Mouse (Mus musculus) hindbrain, embryonic 13.5 days (tissue): ENCODE measurements around the gene Hspd1. TPM values are rescaled to one million over a fixed set of nuclear protein-coding genes. Genes with fewer than 3 reads are reported as not detected.

Source experiments
- ATAC-seq: fragments of 200-750 bp; cut with Nextera tagmentation; 2 replicates; pipeline ENCODE4 v1.8.0; 2017; ENCODE audit warnings: moderate TSS enrichment; ENCODE audit not compliant: low FRiP score
- H3K27ac ChIP-seq: fragments of 300-500 bp; sonication (generic); 2 replicates; pipeline ENCODE4 v1.5.1; 2015; ENCODE audit warnings: inconsistent platforms, mild to moderate bottlenecking, moderate library complexity
- H3K27me3 ChIP-seq: fragments of 300-500 bp; sonication (generic); 2 replicates; pipeline ENCODE4 v1.6.1; 2015; ENCODE audit warnings: mild to moderate bottlenecking, inconsistent platforms
- H3K36me3 ChIP-seq: fragments of 300-500 bp; sonication (generic); 2 replicates; pipeline ENCODE4 v1.6.1; 2015; ENCODE audit warnings: mild to moderate bottlenecking, inconsistent platforms
- H3K4me1 ChIP-seq: fragments of 300-500 bp; sonication (generic); replicated peaks from 2 replicates; pipeline ENCODE4 v1.6.1; 2015; ENCODE audit warnings: inconsistent platforms
- H3K4me2 ChIP-seq: fragments of 300-500 bp; sonication (generic); 2 replicates; pipeline ENCODE4 v1.6.1; 2015; ENCODE audit warnings: inconsistent platforms, mild to moderate bottlenecking, moderate library complexity
- H3K4me3 ChIP-seq: fragments of 300-500 bp; sonication (generic); 2 replicates; pipeline ENCODE4 v1.5.1; 2015; ENCODE audit warnings: mild to moderate bottlenecking, inconsistent platforms
- H3K9ac ChIP-seq: fragments of 300-500 bp; sonication (generic); 2 replicates; pipeline ENCODE4 v1.6.1; 2015; ENCODE audit warnings: mild to moderate bottlenecking, inconsistent platforms
- H3K9me3 ChIP-seq: fragments of 300-500 bp; sonication (generic); 2 replicates; pipeline ENCODE4 v1.6.1; 2016; ENCODE audit warnings: inconsistent platforms
- WGBS: fragments of 180-500 bp; shearing (Covaris S2); methylation state at CpG from one replicate; pipeline ENCODE4 v1.1.7; 2015; 5-methylcytosine and 5-hydroxymethylcytosine counted together
- polyA plus RNA-seq: library from polyadenylated mRNA; unstranded; fragments of >200 nt; fragmentation: Nextera tagmentation; extraction: Ambion mirVana; gene quantifications from 2 replicates; pipeline ENCODE4 v1.2.1, GENCODE M21; 2015

The Hspd1 gene
- polyA plus RNA-seq, 1 experiment from 2014 or later = 288 TPM

DNA sequence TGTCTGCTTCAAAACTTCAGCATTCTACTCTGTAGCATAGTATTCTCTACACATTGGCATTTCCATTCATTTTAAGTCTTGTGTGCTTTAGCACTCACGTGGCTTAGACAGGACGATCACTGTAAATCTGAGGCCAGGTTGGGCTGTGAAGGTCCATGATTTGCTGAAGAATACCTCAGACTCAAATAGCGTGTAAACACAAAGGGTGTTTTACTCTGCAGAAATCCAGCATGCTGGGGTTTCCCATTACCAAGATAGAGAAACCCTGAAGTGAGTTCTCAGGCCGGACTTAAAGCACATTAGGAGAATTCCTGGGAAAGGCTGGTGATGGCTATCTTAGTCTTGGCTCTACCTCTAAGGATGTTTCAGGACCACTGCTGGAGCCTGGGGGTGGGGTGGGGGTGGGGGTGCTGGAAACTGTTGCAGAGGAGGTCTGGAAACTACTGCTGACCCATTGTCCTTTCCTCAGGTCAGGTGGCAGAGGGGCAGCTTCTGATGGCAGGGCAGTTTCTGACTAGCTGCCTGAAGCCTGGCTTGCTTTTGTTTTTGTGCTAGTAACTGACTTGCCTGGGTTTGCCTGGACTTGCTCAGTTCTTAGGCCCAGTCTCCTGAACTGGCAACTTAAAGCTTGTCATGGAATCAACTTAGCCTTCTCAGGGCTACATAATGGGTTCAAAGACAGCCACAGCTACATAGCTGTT is 21.2 kb upstream of the Hspd1 start:
- H3K27me3 ChIP-seq = no peaks in the 10 kb centered on the region
- H3K4me2 ChIP-seq = no peak overlapping the region
- H3K9ac ChIP-seq = no peak overlapping the region
- WGBS = 93% methylated on average over 4 of the region's 4 CpGs
- no peaks in the 10 kb centered on the region for H3K9me3 ChIP-seq
- H3K4me3 ChIP-seq = no peak overlapping the region
- no peaks in the 10 kb centered on the region for H3K4me1 ChIP-seq
- no peaks in the 10 kb centered on the region for H3K36me3 ChIP-seq
- no peak overlapping the region for H3K27ac ChIP-seq
- no peak for ATAC-seq

DNA sequence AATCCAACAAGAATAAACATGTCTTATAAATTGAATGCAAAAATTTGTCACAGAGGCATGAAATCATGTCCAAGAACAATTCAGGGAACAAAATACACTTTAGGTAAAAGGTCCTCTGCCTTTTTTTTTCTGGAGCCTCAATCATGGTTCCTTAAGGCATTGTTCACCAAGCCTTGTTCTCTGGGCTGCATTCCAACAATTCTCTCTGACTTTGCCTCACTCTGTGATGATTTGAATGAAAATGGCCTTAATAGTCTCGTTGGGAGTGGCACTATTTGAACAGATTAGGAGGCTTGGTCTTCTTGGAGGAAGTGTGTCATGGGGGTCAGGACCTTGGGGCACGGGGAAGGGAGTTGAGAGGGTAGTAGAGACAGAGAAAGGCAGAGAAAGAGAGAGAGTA is 20.4 kb upstream of the Hspd1 start:
- H3K4me3 ChIP-seq = no peak overlapping the region
- H3K4me2 ChIP-seq = no peak overlapping the region
- no peaks in the 10 kb centered on the region for H3K36me3 ChIP-seq
- H3K27me3 ChIP-seq = no peaks in the 10 kb centered on the region
- no peak overlapping the region for H3K27ac ChIP-seq
- ATAC-seq = no peak
- H3K9ac ChIP-seq = no peak overlapping the region
- H3K9me3 ChIP-seq = no peaks in the 10 kb centered on the region
- no peaks in the 10 kb centered on the region for H3K4me1 ChIP-seq
- WGBS = 33% methylated on average over 2 of the region's 2 CpGs

DNA sequence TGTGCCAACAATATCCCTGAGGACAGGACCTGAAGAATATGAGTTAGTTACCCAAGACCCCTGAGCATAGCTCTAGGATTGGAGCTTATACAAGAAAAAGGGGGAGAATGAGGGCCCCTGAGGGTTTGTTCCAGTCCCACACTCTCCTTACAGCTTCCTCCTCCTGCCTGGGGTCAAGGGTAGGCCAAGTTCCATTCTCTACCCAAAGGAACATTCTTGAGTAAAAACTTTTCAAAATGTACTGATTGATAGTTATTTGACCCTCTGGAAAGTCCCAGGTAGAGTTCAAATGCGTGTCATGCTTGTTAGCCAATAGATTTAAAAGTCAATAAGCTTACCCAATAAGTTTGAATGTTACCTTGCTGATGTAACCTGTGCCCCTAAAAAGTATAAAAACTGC is 19.6 kb upstream of the Hspd1 start:
- no peak overlapping the region for H3K4me2 ChIP-seq
- H3K9me3 ChIP-seq = no peaks in the 10 kb centered on the region
- 82% methylated on average over 1 of the region's 1 CpGs for WGBS
- no peaks in the 10 kb centered on the region for H3K36me3 ChIP-seq
- no peaks in the 10 kb centered on the region for H3K27me3 ChIP-seq
- no peaks in the 10 kb centered on the region for H3K4me1 ChIP-seq
- no peak overlapping the region for H3K9ac ChIP-seq
- no peak overlapping the region for H3K4me3 ChIP-seq
- H3K27ac ChIP-seq = no peak overlapping the region
- ATAC-seq = no peak

DNA sequence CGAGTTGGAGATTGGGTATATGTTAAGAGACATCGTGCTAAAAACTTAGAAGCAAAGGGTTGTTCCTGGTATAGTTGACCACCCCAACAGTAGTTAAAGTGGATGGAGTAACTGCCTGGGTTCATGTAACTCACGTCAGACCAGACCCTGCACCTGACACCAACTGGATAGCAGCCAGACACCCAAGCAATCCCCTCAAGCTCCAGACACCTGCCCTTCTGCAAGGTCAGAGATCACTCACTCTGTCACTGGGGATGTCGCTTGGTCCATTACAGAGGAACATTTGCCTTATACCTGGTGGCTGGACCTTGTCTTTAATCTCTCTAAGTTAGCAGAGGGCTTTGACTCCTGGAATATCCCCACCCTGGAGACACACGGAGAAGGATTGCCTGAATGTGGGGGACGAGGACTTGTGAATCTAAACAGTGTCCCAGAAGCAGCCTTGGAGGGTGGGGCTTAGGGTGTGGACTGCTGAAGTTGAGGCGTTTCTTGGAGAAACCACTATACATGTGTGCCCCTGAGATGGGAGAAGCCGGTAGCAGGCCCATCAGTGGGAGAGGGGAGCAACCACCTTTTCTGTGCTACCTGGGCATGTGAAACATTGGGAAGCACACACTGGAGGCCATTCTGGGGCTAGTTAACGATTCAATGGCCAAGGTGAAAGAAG is 19.0 kb upstream of the Hspd1 start:
- Histone ChIP-seq H3K4me2 (no peak overlapping the region), H3K4me1 (no peaks in the 10 kb centered on the region), H3K36me3 (no peaks in the 10 kb centered on the region), H3K4me3 (no peak overlapping the region), H3K27ac (no peak overlapping the region), H3K27me3 (no peaks in the 10 kb centered on the region), H3K9ac (no peak overlapping the region), H3K9me3 (no peaks in the 10 kb centered on the region)
- ATAC-seq = no peak
- 90% methylated on average over 9 of the region's 9 CpGs for WGBS

DNA sequence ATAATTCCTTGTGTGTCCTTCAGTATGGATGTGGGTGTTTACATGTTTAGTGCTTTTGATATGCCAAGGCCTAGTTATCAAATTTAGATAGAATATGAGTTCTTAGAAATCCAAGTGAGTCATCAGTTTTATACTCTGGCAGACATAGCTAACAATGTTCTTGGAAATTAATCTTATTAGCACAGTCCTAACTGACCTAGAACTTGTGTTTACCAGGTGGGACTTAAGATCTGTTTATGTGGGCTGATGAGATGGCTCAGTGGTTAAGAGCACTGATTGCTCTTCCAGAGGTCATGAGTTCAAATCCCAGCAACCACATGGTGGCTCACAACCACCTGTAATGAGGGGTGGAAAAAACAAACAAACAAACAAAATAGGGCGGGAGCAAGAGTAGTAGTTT is 4.4 kb upstream of the Hspd1 start:
- Histone ChIP-seq H3K4me1 (peaks cover 15% of the 10 kb centered on the region), H3K27ac (no peak overlapping the region), H3K27me3 (no peaks in the 10 kb centered on the region), H3K4me3 (no peak overlapping the region), H3K36me3 (peaks cover 20% of the 10 kb centered on the region), H3K9ac (no peak overlapping the region), H3K9me3 (no peaks in the 10 kb centered on the region), H3K4me2 (no peak overlapping the region)
- 85% methylated on average over 1 of the region's 1 CpGs for WGBS
- ATAC-seq = no peak

DNA sequence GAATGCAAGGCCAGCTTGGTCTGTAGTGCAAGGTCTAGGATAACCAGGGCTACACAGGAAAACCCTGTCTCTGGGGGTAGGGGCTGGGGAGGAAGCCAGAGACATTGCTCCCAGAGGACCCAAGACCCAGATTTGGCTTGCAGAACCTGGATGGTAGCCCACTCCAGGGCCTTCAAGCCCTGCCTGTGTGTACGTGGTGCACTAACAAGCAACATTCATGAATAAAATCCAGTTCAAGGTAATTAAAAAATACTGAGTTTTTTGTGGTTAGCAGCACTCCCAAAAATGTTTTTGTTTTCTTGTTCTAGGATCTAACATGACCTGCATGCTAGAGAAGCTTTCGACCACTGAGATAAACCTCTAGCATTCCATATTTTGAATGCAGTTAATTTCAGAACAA is 4.0 kb upstream of the Hspd1 start:
- no peak overlapping the region for H3K27ac ChIP-seq
- no peak overlapping the region for H3K4me3 ChIP-seq
- H3K36me3 ChIP-seq = peaks cover 20% of the 10 kb centered on the region
- H3K4me2 ChIP-seq = no peak overlapping the region
- ATAC-seq = no peak
- 88% methylated on average over 2 of the region's 2 CpGs for WGBS
- H3K27me3 ChIP-seq = no peaks in the 10 kb centered on the region
- no peaks in the 10 kb centered on the region for H3K9me3 ChIP-seq
- peaks cover 15% of the 10 kb centered on the region for H3K4me1 ChIP-seq
- no peak overlapping the region for H3K9ac ChIP-seq

DNA sequence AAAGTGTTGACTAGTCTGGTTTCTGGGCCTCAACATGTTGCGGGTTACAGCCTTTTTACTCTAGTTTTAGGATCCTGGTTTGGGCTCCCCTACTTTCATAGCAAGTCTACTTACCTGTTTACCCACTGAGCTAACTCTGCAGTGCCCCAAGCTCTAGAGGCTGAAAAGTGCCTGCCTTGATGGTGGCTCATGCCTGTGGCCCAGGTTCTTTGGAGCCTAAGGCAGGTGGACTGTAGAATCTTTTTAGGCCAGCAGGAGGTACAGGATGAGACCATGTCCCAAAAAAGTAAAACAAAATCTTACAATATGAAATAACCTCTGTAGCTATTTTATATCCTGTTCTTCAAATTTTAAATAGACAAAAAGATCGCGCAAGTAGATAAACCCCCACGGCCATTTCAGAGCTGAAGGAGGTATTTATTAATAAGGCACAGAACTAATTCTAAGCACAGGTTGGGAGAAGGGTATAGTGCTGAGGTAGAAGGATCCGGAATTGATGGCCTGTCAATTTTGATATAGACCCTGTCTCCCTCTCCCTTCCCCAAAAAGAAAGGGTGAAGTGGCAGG is 1.5 kb upstream of the Hspd1 start:
- Histone ChIP-seq H3K4me1 (peaks cover 37% of the 10 kb centered on the region), H3K36me3 (peaks cover 25% of the 10 kb centered on the region), H3K27me3 (no peaks in the 10 kb centered on the region), H3K4me2 (peak overlapping the region; percentile 95), H3K4me3 (peak overlapping the region; percentile 94; the same call in 1 of the 2 replicates), H3K27ac (no peak overlapping the region), H3K9ac (peak overlapping the region; percentile 93; the same call in 1 of the 2 replicates), H3K9me3 (no peaks in the 10 kb centered on the region)
- ATAC-seq = no peak
- 91% methylated on average over 5 of the region's 5 CpGs for WGBS

DNA sequence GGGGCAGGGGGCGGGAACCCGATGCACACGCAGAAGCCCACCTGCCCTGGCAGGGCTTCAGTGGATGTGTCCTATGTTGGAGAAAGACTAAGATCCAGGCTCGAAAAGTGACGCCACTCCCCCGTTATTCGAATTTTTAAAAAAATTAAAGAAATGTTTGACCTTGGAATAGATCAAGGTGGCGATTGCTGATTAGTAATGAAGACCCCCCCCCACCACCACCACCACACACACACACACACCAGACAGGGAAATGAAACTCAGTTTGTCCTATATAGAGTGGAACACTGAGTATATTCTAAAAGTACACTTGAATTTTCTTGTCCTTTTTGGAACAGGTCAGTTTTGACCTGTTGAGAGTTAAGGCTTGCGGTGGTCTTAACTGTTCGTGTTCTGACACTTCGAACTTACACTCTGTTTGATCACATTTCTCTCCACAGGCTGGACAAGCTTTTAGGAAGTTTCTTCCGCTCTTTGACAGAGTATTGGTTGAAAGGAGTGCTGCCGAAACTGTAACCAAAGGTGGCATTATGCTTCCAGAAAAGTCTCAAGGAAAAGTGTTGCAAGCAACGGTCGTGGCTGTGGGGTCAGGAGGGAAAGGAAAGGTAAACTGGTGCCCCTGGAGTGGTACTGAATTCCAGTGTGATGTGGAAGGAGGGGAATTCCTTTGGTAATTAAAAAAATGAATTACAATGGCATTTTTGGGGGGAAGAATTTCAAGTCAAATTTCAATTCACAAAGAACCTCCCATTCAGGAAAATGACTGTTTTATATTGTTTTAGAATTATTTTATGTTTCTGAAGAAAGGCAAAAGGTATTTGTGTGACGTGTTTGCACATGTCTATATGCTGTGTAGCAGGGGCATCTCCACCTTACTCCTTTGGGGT is 811 bp upstream of the Hspd1 start:
- Histone ChIP-seq H3K4me1 (peaks cover 44% of the 10 kb centered on the region), H3K9me3 (no peaks in the 10 kb centered on the region), H3K27ac (peak overlapping the region; percentile 96), H3K9ac (peak overlapping the region; percentile 93), H3K4me3 (peak overlapping the region; percentile 94), H3K27me3 (no peaks in the 10 kb centered on the region), H3K4me2 (peak overlapping the region; percentile 95), H3K36me3 (peaks cover 33% of the 10 kb centered on the region)
- 12% methylated on average over 16 of the region's 16 CpGs for WGBS
- peak; percentile 4; the same call in 1 of the 2 replicates for ATAC-seq

DNA sequence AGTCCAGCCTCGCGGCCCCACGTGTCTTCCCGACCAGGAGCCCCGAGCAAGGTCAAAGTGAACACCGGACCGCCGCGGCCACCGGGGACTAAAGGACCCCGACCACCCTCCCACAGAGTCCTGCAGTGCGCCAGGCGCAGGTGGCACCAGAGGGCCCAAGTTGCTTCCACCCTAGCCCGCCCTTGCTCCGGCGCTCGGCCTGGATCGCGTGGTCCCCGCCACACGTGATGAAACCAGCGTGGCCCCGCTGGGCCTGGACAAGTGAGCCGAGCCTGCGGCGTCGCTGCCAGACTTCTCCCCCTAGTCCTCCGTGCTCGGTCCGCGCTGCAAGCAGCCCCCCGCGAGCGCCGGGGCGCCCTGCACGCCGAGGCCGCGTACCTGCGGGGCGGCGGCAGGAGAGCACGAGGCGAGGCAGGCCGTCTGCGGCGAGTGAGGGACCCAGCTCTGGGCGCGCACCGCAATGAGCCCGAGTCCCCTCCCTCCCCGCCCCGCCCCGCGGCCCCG is 590 bp downstream of the Hspd1 start:
- peak; percentile 59 for ATAC-seq
- Histone ChIP-seq H3K4me1 (peaks cover 46% of the 10 kb centered on the region), H3K9ac (peak overlapping the region; percentile 93), H3K27ac (peak overlapping the region; percentile 96), H3K9me3 (no peaks in the 10 kb centered on the region), H3K27me3 (no peaks in the 10 kb centered on the region), H3K4me3 (peak overlapping the region; percentile 94), H3K36me3 (peaks cover 42% of the 10 kb centered on the region), H3K4me2 (peak overlapping the region; percentile 95)
- WGBS = 0% methylated on average over 37 of the region's 57 CpGs

DNA sequence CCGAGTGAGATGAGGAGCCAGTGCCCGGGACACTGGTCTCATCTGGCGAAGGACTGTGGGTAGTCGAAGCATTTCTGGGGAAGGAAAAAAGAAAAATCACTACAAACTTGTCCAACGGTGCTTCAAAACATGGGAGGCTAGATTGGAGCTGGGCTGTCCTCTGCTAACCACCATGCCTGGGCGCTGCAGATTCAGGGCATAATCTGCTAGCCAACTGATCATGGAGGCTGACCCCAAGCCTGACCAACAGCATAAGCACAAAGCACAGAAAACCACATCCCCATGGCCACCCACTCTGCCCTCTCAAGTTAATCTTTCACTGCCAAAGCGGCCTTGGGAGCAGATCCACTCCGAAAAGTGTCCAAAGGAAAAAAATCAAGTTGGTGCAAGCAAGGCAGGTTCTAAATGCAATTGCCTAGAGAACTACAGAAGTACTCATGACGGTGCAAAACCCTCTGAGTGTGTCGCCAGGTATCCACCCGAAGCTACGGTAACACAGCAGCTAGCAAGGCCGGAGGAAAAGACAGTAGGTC is 1.1 kb downstream of the Hspd1 start:
- H3K4me1 ChIP-seq = peaks cover 46% of the 10 kb centered on the region
- peaks cover 43% of the 10 kb centered on the region for H3K36me3 ChIP-seq
- peak overlapping the region; percentile 96 for H3K27ac ChIP-seq
- peak overlapping the region; percentile 93 for H3K9ac ChIP-seq
- no peak; the same call in 1 of the 2 replicates for ATAC-seq
- peak overlapping the region; percentile 95 for H3K4me2 ChIP-seq
- no peaks in the 10 kb centered on the region for H3K9me3 ChIP-seq
- peak overlapping the region; percentile 94 for H3K4me3 ChIP-seq
- no peaks in the 10 kb centered on the region for H3K27me3 ChIP-seq
- under 1% methylated on average over 13 of the region's 13 CpGs for WGBS

DNA sequence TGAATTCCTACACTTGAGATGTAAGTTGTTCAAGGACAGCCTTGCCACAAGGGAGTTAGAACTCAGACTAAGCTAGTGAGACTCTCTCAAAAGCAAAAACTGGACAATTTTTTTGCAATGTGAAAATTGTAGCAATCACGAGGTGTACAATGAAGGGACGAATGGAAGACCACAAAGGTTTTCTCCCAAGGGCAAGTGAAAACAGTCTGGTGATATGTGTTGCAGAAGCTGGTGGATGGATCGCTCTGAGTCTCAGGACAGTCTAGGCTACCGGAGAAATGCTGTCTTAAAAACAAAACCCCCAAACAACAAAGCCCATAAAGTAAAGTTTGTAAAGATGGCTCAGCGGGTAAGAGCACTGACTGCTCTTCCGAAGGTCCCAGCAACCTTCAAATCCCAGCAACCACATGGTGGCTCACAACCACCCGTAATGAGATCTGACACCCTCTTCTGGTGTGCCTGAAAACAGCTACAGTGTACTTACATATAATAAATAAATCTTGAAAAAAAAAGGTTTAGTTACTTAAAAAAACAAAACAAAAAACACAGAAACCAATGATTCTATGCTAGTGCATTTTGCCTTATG is 2.2 kb downstream of the Hspd1 start:
- peak overlapping the region; percentile 95 for H3K4me2 ChIP-seq
- peak overlapping the region; percentile 94 for H3K4me3 ChIP-seq
- H3K36me3 ChIP-seq = peaks cover 46% of the 10 kb centered on the region
- no peak for ATAC-seq
- H3K27me3 ChIP-seq = no peaks in the 10 kb centered on the region
- H3K9ac ChIP-seq = peak overlapping the region; percentile 43
- no peak overlapping the region for H3K27ac ChIP-seq
- 56% methylated on average over 7 of the region's 7 CpGs for WGBS
- peaks cover 46% of the 10 kb centered on the region for H3K4me1 ChIP-seq
- no peaks in the 10 kb centered on the region for H3K9me3 ChIP-seq
